ENCODE assay signal across 17 mouse cellular contexts in genomic region chr7:89629914-89630313, GRCm38 (mm10). TPM values are rescaled to one million over a fixed set of nuclear protein-coding genes. Genes with fewer than 3 reads are reported as not detected.
"Had no signal": no experiment of that assay in that cellular context is flagged by ENCODE, and none has a peak within 500 bp of the region (broad histone marks: within the 10 kb centered on the region; RNA-seq: fewer than 3 reads in every experiment).

No protein-coding gene starts in this region.

- H3K36me3 ChIP-seq: limb, embryonic 13.5 days; liver, embryonic 12.5 days; midbrain, embryonic 12.5 days; neural tube, embryonic 13.5 days had no signal

- H3K4me2 ChIP-seq: limb, embryonic 13.5 days; liver, embryonic 12.5 days; midbrain, embryonic 12.5 days; neural tube, embryonic 13.5 days had no signal

- H3K9ac ChIP-seq: limb, embryonic 13.5 days; liver, embryonic 12.5 days; midbrain, embryonic 12.5 days; neural tube, embryonic 13.5 days had no signal

- H3K4me1 ChIP-seq: liver, embryonic 12.5 days had no signal

- H3K9me3 ChIP-seq: limb, embryonic 13.5 days; liver, embryonic 12.5 days; midbrain, embryonic 12.5 days; neural tube, embryonic 13.5 days had no signal

- DNase-seq: kidney, adult 11 months; kidney, adult 9 months; layer of hippocampus, adult 9-11 months; layer of hippocampus, postnatal 36 days; left cerebral cortex, postnatal 4 days; lung, postnatal 10 days; retina, postnatal 1 day; right cerebral cortex, postnatal 4 days; spleen, adult 18-20 months; thymus, adult 18-20 months; thymus, postnatal 14 days had no signal

- ATAC-seq: liver, embryonic 12.5 days; midbrain, embryonic 16.5 days had no signal

- H3K27ac ChIP-seq: limb, embryonic 13.5 days; liver, embryonic 12.5 days; midbrain, embryonic 12.5 days; neural tube, embryonic 13.5 days had no signal

- H3K4me3 ChIP-seq: limb, embryonic 13.5 days; liver, embryonic 12.5 days; midbrain, embryonic 12.5 days; neural tube, embryonic 13.5 days had no signal

RNA-seq across cellular contexts. Expression of gene Me3, which starts 2.3 kb away (rescaled TPM):
- total RNA-seq: megakaryocyte-erythroid progenitor cell, adult 5-6 weeks had no signal
